Mouse (Mus musculus) small intestine, adult 2 months (tissue): ENCODE data around the gene Hira.

ENCODE experiments used
- CTCF ChIP-seq: fragments of 200-500 bp; IDR thresholded peaks from 2 replicates; pipeline ENCODE4 v1.5.1; 2012; ENCODE audit warnings: low read depth, mild to moderate bottlenecking, control low read depth, inconsistent platforms, low read length, moderate library complexity, mixed read lengths; ENCODE audit not compliant: insufficient replicate concordance, insufficient read length; ENCODE audit errors: extremely low read depth
- POLR2A ChIP-seq: fragments of 200-500 bp; IDR thresholded peaks from 2 replicates; pipeline ENCODE4 v1.6.1; 2012; ENCODE audit warnings: low read depth, mild to moderate bottlenecking, control low read depth, inconsistent platforms, low read length, moderate library complexity

DNA sequence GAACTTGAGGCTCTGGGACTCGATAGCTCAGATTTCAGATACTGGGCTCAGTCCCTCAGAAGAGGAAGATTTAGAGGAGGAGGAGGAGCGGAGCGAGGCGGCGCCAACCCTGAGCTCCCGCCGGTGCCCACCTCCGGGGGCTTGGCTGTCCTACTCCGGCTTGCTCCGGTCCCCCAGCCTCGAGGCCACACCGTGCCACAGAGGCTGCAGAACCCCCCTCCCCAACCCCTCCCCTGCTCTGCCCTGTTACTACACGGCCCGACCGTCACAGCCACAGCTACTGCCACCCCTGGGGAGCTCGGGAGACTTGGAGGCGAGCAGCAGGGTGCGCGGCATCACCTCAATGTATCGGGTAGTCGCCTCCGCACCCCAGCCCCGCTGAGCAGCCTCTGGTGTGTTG, 99.5 kb downstream of the Hira start:
- TF ChIP-seq POLR2A (no peak), CTCF (no peak)
